Mouse (Mus musculus): ENCODE results near the gene Matn1. TPM values are rescaled to one million over a fixed set of nuclear protein-coding genes. Genes with fewer than 3 reads are reported as not detected.
A peak's percentile ranks its signal among the peaks of the same experiment; 100 is the strongest.

The Matn1 gene
- polyA plus RNA-seq, 1 experiment from 2014 or later = 4.6 TPM

- Histone ChIP-seq H3K9me3 (replicated peaks) (no peaks in the 10 kb centered on the region), H3K4me3 (no peak overlapping the region)
- WGBS = 65% methylated on average over 10 of the region's 10 CpGs
Measured at GRCm38 (mm10) chr4:130957156-130957555, 13.0 kb downstream of the Matn1 start.

DNA sequence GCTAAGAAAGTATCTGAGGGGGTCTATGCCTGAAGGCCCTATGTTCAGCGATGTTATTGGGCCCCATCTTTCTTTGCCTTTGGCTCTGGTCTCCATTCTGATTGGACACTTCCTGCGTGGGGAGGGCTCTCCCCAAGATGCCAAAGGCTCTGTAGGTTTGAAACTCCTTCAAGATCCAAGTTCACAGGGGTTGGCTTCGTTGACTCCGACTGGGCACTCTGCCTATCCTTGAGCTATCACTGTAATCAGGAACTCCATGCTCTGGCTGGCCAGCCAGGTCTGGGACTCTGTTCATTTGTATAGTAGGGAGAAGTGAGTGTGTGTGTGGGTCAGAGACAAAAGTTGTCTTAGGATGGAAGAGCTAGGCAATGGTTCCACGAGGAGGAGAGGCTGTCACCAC, 14.6 kb downstream of the Matn1 start:
- Histone ChIP-seq H3K9me3 (replicated peaks) (no peaks in the 10 kb centered on the region), H3K36me3 (no peaks in the 10 kb centered on the region), H3K4me3 (no peak overlapping the region), H3K4me1 (peaks cover 9% of the 10 kb centered on the region; the same call in 1 of the 2 replicates), H3K27ac (no peak overlapping the region), H3K27me3 (peaks cover 19% of the 10 kb centered on the region), H3K4me2 (replicated peaks) (no peak overlapping the region), H3K9ac (no peak overlapping the region)
- ATAC-seq (ENCODE audit: low FRiP score) = no peak
- WGBS = 74% methylated on average over 5 of the region's 5 CpGs

More at GRCm38 (mm10) chr4:130957156-130957555, 13.0 kb downstream of the Matn1 start:
- Histone ChIP-seq H3K4me2 (replicated peaks) (no peak overlapping the region), H3K27ac (no peak overlapping the region), H3K27me3 (peaks cover 18% of the 10 kb centered on the region), H3K9ac (no peak overlapping the region), H3K4me1 (peaks cover 9% of the 10 kb centered on the region; the same call in 1 of the 2 replicates), H3K36me3 (no peaks in the 10 kb centered on the region)
- ATAC-seq (ENCODE audit: low FRiP score) = no peak

DNA sequence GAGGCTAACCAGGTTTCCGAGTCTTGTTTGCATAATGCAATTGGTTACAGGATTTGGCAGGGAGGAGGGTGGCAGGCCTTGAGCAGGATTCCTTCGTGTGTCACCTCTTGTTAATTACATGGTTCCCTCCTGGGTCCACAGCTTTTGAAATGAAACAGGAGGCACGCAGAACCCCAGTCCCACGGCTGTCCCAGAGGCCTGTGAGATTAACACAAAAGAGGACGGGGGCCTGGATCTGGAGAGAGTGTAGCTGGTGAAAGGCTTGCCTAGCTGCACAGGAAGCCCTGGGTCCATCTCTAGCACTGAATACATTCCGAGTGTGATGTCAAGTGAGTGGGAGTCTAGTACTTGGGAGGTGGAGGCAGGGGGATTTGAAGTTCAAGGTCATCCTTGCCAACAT, 15.5 kb downstream of the Matn1 start:
- Histone ChIP-seq H3K27ac (no peak overlapping the region), H3K9ac (no peak overlapping the region), H3K27me3 (peaks cover 18% of the 10 kb centered on the region), H3K4me3 (no peak overlapping the region), H3K36me3 (no peaks in the 10 kb centered on the region), H3K4me1 (peaks cover 9% of the 10 kb centered on the region; the same call in 1 of the 2 replicates), H3K4me2 (replicated peaks) (no peak overlapping the region), H3K9me3 (replicated peaks) (no peaks in the 10 kb centered on the region)
- no peak for ATAC-seq (ENCODE audit: low FRiP score)
- WGBS = 56% methylated on average over 6 of the region's 6 CpGs

DNA sequence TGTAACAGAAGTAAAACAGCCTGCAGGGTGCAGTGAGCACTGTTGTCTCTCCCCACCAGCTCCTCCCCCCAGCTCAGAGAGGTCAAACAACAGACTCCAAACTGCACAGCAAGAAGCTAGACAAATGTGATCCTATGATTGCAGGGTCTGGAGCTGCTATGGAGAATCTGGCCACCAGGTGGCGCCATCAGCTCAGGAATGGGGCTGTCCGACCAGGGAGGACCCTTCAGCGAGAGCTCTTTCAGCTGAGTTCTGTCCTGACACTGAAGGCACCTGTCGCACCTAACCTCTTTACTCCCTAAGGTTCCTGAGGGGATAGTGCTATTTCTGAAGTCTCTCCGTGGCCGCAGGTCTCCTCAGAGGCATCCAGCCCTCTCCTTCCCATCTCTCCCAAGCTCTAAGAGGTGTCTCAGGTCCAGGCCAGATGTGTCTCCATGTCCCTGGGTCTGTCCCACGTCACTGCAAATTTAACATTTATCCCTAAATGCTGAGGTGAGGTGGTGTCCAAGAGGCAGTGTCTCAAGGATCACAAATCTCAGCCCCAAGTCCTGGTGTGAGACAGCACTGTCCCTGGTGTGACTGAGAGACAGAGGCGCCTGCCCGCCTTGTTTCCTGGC, 16.0 kb downstream of the Matn1 start:
- Histone ChIP-seq H3K27ac (no peak overlapping the region), H3K9ac (no peak overlapping the region), H3K4me2 (replicated peaks) (no peak overlapping the region), H3K36me3 (no peaks in the 10 kb centered on the region), H3K27me3 (peaks cover 18% of the 10 kb centered on the region), H3K4me3 (no peak overlapping the region), H3K4me1 (peaks cover 9% of the 10 kb centered on the region; the same call in 1 of the 2 replicates), H3K9me3 (replicated peaks) (no peaks in the 10 kb centered on the region)
- 30% methylated on average over 9 of the region's 9 CpGs for WGBS
- ATAC-seq (ENCODE audit: low FRiP score) = peak; percentile 55

GRCm38 (mm10) chr4:130971278-130971677, 27.1 kb downstream of the Matn1 start:
- Histone ChIP-seq H3K4me1 (peaks cover 8% of the 10 kb centered on the region; the same call in 1 of the 2 replicates), H3K9me3 (replicated peaks) (no peaks in the 10 kb centered on the region; the same call in 1 of the 2 replicates), H3K9ac (no peak overlapping the region), H3K4me3 (no peak overlapping the region), H3K36me3 (no peaks in the 10 kb centered on the region), H3K4me2 (replicated peaks) (no peak overlapping the region), H3K27ac (no peak overlapping the region), H3K27me3 (peaks cover 4% of the 10 kb centered on the region; the same call in 1 of the 2 replicates)
- WGBS = 100% methylated on average over 1 of the region's 1 CpGs
- no peak for ATAC-seq (ENCODE audit: low FRiP score)

DNA sequence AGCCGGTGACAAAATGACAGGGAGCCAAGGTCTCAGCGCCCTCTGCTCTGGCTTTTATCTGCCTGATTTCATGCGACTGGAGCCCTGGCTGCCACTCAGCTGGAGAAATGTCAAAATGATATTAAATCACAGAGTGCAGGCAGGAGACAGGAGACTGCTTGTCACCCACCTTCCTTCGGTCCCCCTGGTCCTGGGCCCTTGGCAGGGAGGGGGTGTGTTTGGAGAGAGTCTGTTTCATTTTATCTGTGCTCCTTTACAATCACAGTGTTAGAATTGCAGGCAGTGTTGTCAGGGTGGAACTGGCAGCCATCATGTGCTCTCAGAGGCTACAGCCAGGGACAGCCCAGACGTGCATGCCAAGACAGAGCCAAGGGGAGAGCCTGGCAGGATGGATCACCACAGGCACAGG, 28.2 kb downstream of the Matn1 start:
- Histone ChIP-seq H3K4me2 (replicated peaks) (no peak overlapping the region), H3K4me1 (peaks cover 10% of the 10 kb centered on the region), H3K4me3 (no peak overlapping the region), H3K36me3 (no peaks in the 10 kb centered on the region), H3K9ac (no peak overlapping the region), H3K27ac (peak overlapping the region; percentile 24; the same call in 1 of the 2 replicates), H3K9me3 (replicated peaks) (no peaks in the 10 kb centered on the region; the same call in 1 of the 2 replicates), H3K27me3 (no peaks in the 10 kb centered on the region)
- 74% methylated on average over 5 of the region's 5 CpGs for WGBS
- ATAC-seq (ENCODE audit: low FRiP score) = no peak

GRCm38 (mm10) chr4:130973332-130974263, 29.4 kb downstream of the Matn1 start:
- Histone ChIP-seq H3K4me3 (no peak overlapping the region), H3K9ac (no peak overlapping the region), H3K4me2 (replicated peaks) (no peak overlapping the region), H3K27ac (peak overlapping the region; percentile 35), H3K9me3 (replicated peaks) (no peaks in the 10 kb centered on the region; the same call in 1 of the 2 replicates), H3K4me1 (peaks cover 10% of the 10 kb centered on the region), H3K27me3 (0 out of 2 replicates have a peak, but pooled peaks cover 4% of the 10 kb centered on the region), H3K36me3 (no peaks in the 10 kb centered on the region)
- WGBS = 58% methylated on average over 19 of the region's 19 CpGs
- peak; percentile 58; the same call in 1 of the 2 replicates for ATAC-seq (ENCODE audit: low FRiP score)

DNA sequence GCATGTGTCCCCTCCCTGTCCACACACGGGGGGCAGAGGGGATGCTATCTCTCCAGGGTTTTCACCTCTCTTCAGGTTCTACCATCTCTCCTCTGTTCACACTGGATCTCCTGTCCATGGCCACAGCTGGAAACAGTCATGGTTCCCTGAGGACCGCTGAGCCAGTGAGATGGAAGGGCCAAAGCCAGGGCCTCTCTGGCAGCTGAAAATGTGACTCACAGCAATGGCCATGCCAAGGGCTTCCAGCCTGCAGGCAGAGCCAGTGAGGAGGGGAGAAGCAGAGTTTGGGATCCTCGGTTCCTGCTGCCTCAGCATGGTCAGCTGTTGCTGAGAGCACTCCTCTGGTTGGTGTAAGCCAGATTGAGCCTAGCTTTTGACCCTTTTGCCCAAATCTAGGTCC, 34.8 kb downstream of the Matn1 start:
- Histone ChIP-seq H3K9me3 (replicated peaks) (no peaks in the 10 kb centered on the region), H3K27ac (no peak overlapping the region), H3K4me1 (peaks cover 3% of the 10 kb centered on the region; the same call in 1 of the 2 replicates), H3K27me3 (0 out of 2 replicates have a peak, but pooled peaks cover 4% of the 10 kb centered on the region), H3K9ac (no peak overlapping the region), H3K36me3 (no peaks in the 10 kb centered on the region), H3K4me3 (no peak overlapping the region), H3K4me2 (replicated peaks) (no peak overlapping the region)
- 76% methylated on average over 3 of the region's 3 CpGs for WGBS
- no peak for ATAC-seq (ENCODE audit: low FRiP score)

DNA sequence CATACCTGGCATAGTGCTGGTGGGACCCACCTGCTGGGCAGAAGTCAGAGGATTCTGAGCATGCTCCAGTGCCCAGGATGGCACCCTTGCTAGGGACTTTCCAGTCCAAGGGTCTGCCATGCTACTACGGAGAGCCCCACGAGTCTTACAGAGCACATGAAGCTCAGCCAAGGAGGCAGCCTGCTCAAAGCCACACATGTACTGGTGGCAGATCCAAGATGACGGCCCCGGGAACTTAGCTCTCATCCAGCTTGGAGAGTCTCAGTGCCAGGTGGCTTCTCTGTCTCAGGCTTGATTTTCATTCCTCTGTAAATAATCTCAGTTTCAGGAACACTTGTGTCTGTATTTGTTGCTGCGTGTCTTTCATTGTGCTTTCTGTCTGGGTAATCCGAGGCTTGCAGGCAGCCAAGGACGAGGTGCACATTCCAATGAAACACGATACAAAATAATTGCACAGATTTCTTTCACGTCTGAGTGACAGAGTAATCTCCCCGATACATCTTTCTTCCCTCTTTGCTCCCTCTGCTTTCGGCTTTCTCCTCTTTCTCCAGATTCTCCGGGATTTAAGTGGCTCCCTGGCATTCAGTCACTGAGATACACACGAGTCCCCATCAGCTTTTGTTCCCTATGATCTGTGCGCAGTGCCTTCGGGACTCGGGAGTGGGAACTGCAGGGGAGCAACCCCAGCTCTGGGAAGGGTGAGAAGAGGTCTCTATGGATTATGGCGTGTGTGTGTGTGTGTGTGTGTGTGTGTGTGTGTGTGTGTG, 40.4 kb downstream of the Matn1 start:
- WGBS = 66% methylated on average over 17 of the region's 17 CpGs
- no peak overlapping the region for H3K27ac ChIP-seq
- no peak for ATAC-seq (ENCODE audit: low FRiP score)

DNA sequence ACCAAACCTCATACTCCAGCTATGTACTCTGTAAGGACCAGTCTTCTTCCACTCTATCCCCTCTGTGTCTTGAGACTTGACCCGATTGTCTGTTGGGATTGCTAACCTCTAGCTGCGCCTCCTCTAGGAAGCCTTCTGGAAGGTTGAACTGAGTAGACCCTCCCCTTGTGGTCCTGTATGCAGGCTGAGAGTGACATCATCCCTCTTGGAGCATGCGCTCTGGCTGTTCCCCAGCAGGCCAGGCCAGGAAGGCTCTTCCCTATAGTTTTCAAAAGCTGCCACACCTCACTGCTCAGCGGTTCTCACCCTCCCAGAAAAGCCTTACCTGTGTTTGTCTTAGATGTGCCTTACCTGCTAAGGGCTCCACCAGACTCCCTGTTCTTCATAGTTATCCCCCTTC, 42.9 kb downstream of the Matn1 start:
- H3K9ac ChIP-seq = no peak overlapping the region
- H3K4me3 ChIP-seq = no peak overlapping the region
- WGBS = 90% methylated on average over 4 of the region's 4 CpGs
- H3K9me3 ChIP-seq (replicated peaks) = no peaks in the 10 kb centered on the region
- no peak overlapping the region for H3K4me2 ChIP-seq (replicated peaks)
- H3K36me3 ChIP-seq = no peaks in the 10 kb centered on the region
- H3K4me1 ChIP-seq = peaks cover 3% of the 10 kb centered on the region; the same call in 1 of the 2 replicates
- ATAC-seq (ENCODE audit: low FRiP score) = no peak
- no peak overlapping the region for H3K27ac ChIP-seq
- no peaks in the 10 kb centered on the region for H3K27me3 ChIP-seq

More for the DNA sequence above, 40.4 kb downstream of the Matn1 start:
- no peak overlapping the region for H3K4me2 ChIP-seq (replicated peaks)
- H3K36me3 ChIP-seq = no peaks in the 10 kb centered on the region
- no peak overlapping the region for H3K4me3 ChIP-seq
- H3K9ac ChIP-seq = no peak overlapping the region
- no peaks in the 10 kb centered on the region for H3K27me3 ChIP-seq
- no peaks in the 10 kb centered on the region for H3K9me3 ChIP-seq (replicated peaks)
- H3K4me1 ChIP-seq = peaks cover 3% of the 10 kb centered on the region; the same call in 1 of the 2 replicates

DNA sequence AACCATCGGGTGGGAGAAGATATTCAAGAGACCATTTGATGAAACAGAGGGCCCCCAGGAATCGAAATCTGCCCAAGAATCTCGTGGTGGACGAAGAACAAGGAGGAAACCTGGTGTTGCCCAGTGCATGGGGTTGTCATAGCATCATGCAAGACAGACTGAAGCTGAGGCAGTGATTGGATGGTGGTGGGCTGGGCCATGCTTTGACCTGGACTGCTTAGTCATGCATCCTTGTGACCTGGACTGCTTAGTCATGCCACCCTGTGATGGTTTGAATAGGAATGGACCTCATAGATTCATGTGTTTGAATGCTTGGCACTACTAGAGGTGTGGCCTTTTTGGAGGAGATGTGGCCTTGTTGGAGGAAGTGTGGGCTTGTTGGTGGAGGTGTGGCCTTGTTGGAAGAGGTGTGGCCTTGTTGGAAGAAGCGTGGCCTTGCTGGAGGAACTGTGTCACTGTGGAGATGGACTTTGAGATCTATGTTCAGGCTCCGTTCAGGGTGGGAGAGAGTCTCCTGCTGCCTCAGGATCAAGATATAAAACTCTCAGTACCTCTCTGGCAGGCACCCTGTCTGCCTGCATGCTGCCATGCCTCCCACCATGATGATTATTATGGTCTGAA, 44.1 kb downstream of the Matn1 start:
- Histone ChIP-seq H3K27ac (no peak overlapping the region), H3K9ac (no peak overlapping the region), H3K9me3 (replicated peaks) (no peaks in the 10 kb centered on the region), H3K36me3 (no peaks in the 10 kb centered on the region), H3K27me3 (no peaks in the 10 kb centered on the region), H3K4me3 (no peak overlapping the region), H3K4me2 (replicated peaks) (no peak overlapping the region), H3K4me1 (peaks cover 3% of the 10 kb centered on the region; the same call in 1 of the 2 replicates)
- 86% methylated on average over 6 of the region's 6 CpGs for WGBS
- no peak for ATAC-seq (ENCODE audit: low FRiP score)
